Mouse (Mus musculus): ENCODE data around the gene H2-D1. TPM values are rescaled to one million over a fixed set of nuclear protein-coding genes. Genes with fewer than 3 reads are reported as not detected.

Gene H2-D1
- polyA plus RNA-seq, 1 experiment from 2014 or later, result 107 TPM

DNA sequence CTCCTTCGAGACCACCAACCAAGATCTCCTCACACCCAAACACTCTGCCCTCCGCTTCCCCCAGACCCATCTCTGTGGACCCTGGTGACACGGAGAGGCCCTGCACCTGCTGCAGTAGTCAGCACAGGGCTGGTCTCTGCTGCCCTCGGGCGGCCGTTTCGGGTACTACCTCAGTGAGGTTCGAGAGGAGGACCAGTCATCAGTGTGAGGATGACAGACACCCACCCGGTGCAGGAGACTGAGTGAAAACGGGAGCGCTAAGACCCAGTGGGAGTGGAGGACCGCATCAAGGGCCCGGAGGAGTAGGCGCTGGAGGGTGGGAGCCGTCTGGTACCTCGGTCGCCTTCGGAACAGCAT lies 26.2 kb upstream of the H2-D1 start:
- Histone ChIP-seq H3K36me3 (ENCODE audit: control insufficient read depth, insufficient read depth) (no peaks in the 10 kb centered on the region; the same call in 1 of the 2 replicates), H3K4me3 (ENCODE audit: low read depth, low read length) (peak overlapping the region; percentile 75), H3K4me2 (ENCODE audit: low read depth, low read length) (peak overlapping the region; percentile 90), H3K4me1 (ENCODE audit: control insufficient read depth, low read depth, low read length) (peaks cover 39% of the 10 kb centered on the region), H3K27ac (ENCODE audit: low read length) (peak overlapping the region; percentile 96), H3K9ac (ENCODE audit: low read depth, low read length) (peak overlapping the region; percentile 84), H3K27me3 (ENCODE audit: control insufficient read depth, insufficient read depth, low read depth, low read length) (no peaks in the 10 kb centered on the region), H3K9me3 (replicated peaks; ENCODE audit: control insufficient read depth, low read length) (no peaks in the 10 kb centered on the region)
- ATAC-seq (ENCODE audit: low read depth), result peak; percentile 69
- 1% methylated on average over 18 of the region's 18 CpGs for WGBS (ENCODE audit: insufficient replicate concordance)

DNA sequence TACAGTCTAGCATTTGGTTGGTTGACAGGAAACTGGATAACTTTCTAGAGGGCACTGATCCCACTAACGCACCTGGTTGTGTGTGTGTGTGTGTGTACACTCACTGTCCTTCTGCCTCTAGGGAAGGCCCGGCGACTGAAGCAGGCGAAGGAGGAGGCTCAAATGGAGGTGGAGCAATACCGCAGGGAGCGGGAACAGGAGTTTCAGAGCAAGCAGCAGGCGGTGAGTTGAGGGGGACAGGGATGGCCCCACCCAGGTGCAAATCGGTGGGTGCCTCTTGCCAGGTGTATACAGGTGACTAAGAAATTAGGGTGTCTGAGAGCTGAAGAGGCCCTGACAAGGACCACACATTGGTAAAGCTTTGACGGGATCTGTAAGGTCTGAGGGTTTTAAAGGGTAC lies 25.5 kb upstream of the H2-D1 start:
- H3K4me3 ChIP-seq (ENCODE audit: low read depth, low read length), result no peak overlapping the region
- H3K36me3 ChIP-seq (ENCODE audit: control insufficient read depth, insufficient read depth), result no peaks in the 10 kb centered on the region; the same call in 1 of the 2 replicates
- WGBS (ENCODE audit: insufficient replicate concordance), result 73% methylated on average over 9 of the region's 9 CpGs
- no peak for ATAC-seq (ENCODE audit: low read depth)
- peaks cover 37% of the 10 kb centered on the region for H3K4me1 ChIP-seq (ENCODE audit: control insufficient read depth, low read depth, low read length)
- no peak overlapping the region for H3K27ac ChIP-seq (ENCODE audit: low read length)
- H3K27me3 ChIP-seq (ENCODE audit: control insufficient read depth, insufficient read depth, low read depth, low read length), result no peaks in the 10 kb centered on the region
- H3K9me3 ChIP-seq (replicated peaks; ENCODE audit: control insufficient read depth, low read length), result no peaks in the 10 kb centered on the region
- H3K9ac ChIP-seq (ENCODE audit: low read depth, low read length), result no peak overlapping the region
- no peak overlapping the region for H3K4me2 ChIP-seq (ENCODE audit: low read depth, low read length)

DNA sequence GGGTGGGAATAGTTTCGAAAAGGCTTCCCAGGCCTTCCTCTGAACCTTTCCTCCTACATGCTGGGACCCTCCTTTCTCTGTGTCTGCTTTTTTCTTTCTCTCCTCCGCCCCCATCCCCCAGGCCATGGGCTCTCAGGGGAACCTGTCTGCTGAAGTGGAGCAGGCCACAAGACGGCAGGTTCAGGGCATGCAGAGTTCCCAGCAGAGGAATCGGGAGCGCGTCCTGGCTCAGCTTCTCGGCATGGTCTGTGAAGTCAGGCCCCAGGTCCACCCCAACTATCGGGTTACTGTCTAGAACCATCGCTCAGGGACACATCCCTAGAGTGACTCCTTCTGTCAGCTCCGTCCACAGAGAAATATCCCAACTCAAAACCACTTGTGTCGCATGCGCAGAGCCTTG lies 25.0 kb upstream of the H2-D1 start:
- ATAC-seq (ENCODE audit: low read depth), result no peak
- Histone ChIP-seq H3K4me2 (ENCODE audit: low read depth, low read length) (no peak overlapping the region), H3K4me3 (ENCODE audit: low read depth, low read length) (no peak overlapping the region), H3K27me3 (ENCODE audit: control insufficient read depth, insufficient read depth, low read depth, low read length) (no peaks in the 10 kb centered on the region), H3K9me3 (replicated peaks; ENCODE audit: control insufficient read depth, low read length) (no peaks in the 10 kb centered on the region), H3K27ac (ENCODE audit: low read length) (no peak overlapping the region), H3K4me1 (ENCODE audit: control insufficient read depth, low read depth, low read length) (peaks cover 33% of the 10 kb centered on the region), H3K9ac (ENCODE audit: low read depth, low read length) (no peak overlapping the region), H3K36me3 (ENCODE audit: control insufficient read depth, insufficient read depth) (no peaks in the 10 kb centered on the region; the same call in 1 of the 2 replicates)
- WGBS (ENCODE audit: insufficient replicate concordance), result 80% methylated on average over 12 of the region's 12 CpGs

DNA sequence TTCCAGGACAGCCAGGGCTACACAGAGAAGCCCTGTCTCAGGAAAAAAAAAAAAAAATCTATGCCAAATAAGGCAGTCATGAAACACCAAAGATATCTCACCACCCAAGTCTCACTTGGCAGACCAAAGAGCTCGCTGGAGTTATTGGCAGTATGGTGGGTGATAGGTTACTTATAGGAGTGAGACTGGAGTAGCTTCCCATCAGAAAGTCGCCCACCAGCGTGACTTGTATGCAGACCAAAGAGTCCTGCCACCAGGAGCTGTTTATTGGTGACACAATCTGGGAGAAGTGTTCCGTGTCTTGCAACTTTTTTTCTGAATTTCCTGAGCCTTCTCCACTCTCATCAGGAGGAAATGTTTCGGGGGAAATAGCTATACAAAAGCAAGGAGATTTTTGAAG lies 22.8 kb upstream of the H2-D1 start:
- peaks cover 15% of the 10 kb centered on the region for H3K36me3 ChIP-seq (ENCODE audit: control insufficient read depth, insufficient read depth)
- no peak overlapping the region for H3K9ac ChIP-seq (ENCODE audit: low read depth, low read length)
- ATAC-seq (ENCODE audit: low read depth), result no peak
- no peak overlapping the region for H3K27ac ChIP-seq (ENCODE audit: low read length)
- 59% methylated on average over 5 of the region's 5 CpGs for WGBS (ENCODE audit: insufficient replicate concordance)
- no peak overlapping the region for H3K4me3 ChIP-seq (ENCODE audit: low read depth, low read length)
- H3K4me1 ChIP-seq (ENCODE audit: control insufficient read depth, low read depth, low read length), result peaks cover 40% of the 10 kb centered on the region
- no peak overlapping the region for H3K4me2 ChIP-seq (ENCODE audit: low read depth, low read length)
- H3K27me3 ChIP-seq (ENCODE audit: control insufficient read depth, insufficient read depth, low read depth, low read length), result no peaks in the 10 kb centered on the region
- H3K9me3 ChIP-seq (replicated peaks; ENCODE audit: control insufficient read depth, low read length), result no peaks in the 10 kb centered on the region

- no peaks in the 10 kb centered on the region for H3K9me3 ChIP-seq (replicated peaks; ENCODE audit: control insufficient read depth, low read length)
- peak overlapping the region; percentile 94 for H3K4me3 ChIP-seq (ENCODE audit: low read depth, low read length)
- H3K4me2 ChIP-seq (ENCODE audit: low read depth, low read length), result peak overlapping the region; percentile 89
- whole genome bisulfite sequencing (ENCODE audit: insufficient replicate concordance), result 34% methylated on average over 12 of the region's 12 CpGs
- no peak for ATAC-seq (ENCODE audit: low read depth)
- peaks cover 25% of the 10 kb centered on the region for H3K36me3 ChIP-seq (ENCODE audit: control insufficient read depth, insufficient read depth)
- peaks cover 47% of the 10 kb centered on the region for H3K4me1 ChIP-seq (ENCODE audit: control insufficient read depth, low read depth, low read length)
- peak overlapping the region; percentile 90 for H3K27ac ChIP-seq (ENCODE audit: low read length)
- H3K27me3 ChIP-seq (ENCODE audit: control insufficient read depth, insufficient read depth, low read depth, low read length), result no peaks in the 10 kb centered on the region
- H3K9ac ChIP-seq (ENCODE audit: low read depth, low read length), result peak overlapping the region; percentile 94
Observed at GRCm38 (mm10) chr17:35240384-35241304, 21.9 kb upstream of the H2-D1 start.

- Histone ChIP-seq H3K4me3 (ENCODE audit: low read depth, low read length) (peak within 1 kb of the TSS; percentile 94), H3K4me1 (ENCODE audit: control insufficient read depth, low read depth, low read length) (peaks cover 44% of the 10 kb centered on the region), H3K4me2 (ENCODE audit: low read depth, low read length) (peak within 1 kb of the TSS; percentile 89), H3K36me3 (ENCODE audit: control insufficient read depth, insufficient read depth) (peaks cover 33% of the 10 kb centered on the region), H3K9me3 (replicated peaks; ENCODE audit: control insufficient read depth, low read length) (no peaks in the 10 kb centered on the region), H3K9ac (ENCODE audit: low read depth, low read length) (peak within 1 kb of the TSS; percentile 94), H3K27me3 (ENCODE audit: control insufficient read depth, insufficient read depth, low read depth, low read length) (no peaks in the 10 kb centered on the region), H3K27ac (ENCODE audit: low read length) (peak within 1 kb of the TSS; percentile 90)
- WGBS (ENCODE audit: insufficient replicate concordance), result under 1% methylated on average over 69 of the region's 69 CpGs
- ATAC-seq (ENCODE audit: low read depth), result peak; percentile 84
Observed at GRCm38 (mm10) chr17:35241305-35242014, 21.1 kb upstream of the H2-D1 start, which contains the start of gene Ddx39b. Gene Ddx39b (plus strand): TSS chr17:35241746.

GRCm38 (mm10) chr17:35242015-35242941 lies 20.3 kb upstream of the H2-D1 start:
- H3K4me2 ChIP-seq (ENCODE audit: low read depth, low read length), result peak overlapping the region; percentile 89
- no peaks in the 10 kb centered on the region for H3K27me3 ChIP-seq (ENCODE audit: control insufficient read depth, insufficient read depth, low read depth, low read length)
- H3K9me3 ChIP-seq (replicated peaks; ENCODE audit: control insufficient read depth, low read length), result no peaks in the 10 kb centered on the region
- peaks cover 42% of the 10 kb centered on the region for H3K4me1 ChIP-seq (ENCODE audit: control insufficient read depth, low read depth, low read length)
- under 1% methylated on average over 55 of the region's 55 CpGs for WGBS (ENCODE audit: insufficient replicate concordance)
- peak overlapping the region; percentile 94 for H3K4me3 ChIP-seq (ENCODE audit: low read depth, low read length)
- H3K36me3 ChIP-seq (ENCODE audit: control insufficient read depth, insufficient read depth), result peaks cover 41% of the 10 kb centered on the region
- H3K27ac ChIP-seq (ENCODE audit: low read length), result peak overlapping the region; percentile 90
- peak overlapping the region; percentile 94 for H3K9ac ChIP-seq (ENCODE audit: low read depth, low read length)
- peak; percentile 47 for ATAC-seq (ENCODE audit: low read depth)

DNA sequence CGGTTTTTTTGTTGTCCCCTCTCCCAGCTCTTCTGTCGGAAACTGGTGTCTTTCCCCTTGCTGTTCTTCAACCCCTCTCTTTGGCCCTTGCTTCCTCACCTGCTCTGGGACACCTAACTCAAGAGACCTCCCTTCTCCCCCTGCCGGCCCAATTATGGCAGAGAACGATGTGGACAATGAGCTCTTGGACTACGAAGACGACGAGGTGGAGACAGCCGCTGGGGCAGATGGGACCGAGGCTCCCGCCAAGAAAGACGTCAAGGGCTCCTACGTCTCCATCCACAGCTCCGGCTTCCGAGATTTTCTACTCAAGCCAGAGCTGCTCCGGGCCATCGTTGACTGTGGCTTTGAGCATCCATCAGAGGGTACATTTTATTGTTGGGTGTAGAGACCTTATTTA lies 19.4 kb upstream of the H2-D1 start:
- Histone ChIP-seq H3K27me3 (ENCODE audit: control insufficient read depth, insufficient read depth, low read depth, low read length) (no peaks in the 10 kb centered on the region), H3K4me1 (ENCODE audit: control insufficient read depth, low read depth, low read length) (peaks cover 42% of the 10 kb centered on the region), H3K9me3 (replicated peaks; ENCODE audit: control insufficient read depth, low read length) (no peaks in the 10 kb centered on the region), H3K9ac (ENCODE audit: low read depth, low read length) (peak overlapping the region; percentile 94), H3K4me2 (ENCODE audit: low read depth, low read length) (peak overlapping the region; percentile 89), H3K4me3 (ENCODE audit: low read depth, low read length) (peak overlapping the region; percentile 94), H3K36me3 (ENCODE audit: control insufficient read depth, insufficient read depth) (peaks cover 49% of the 10 kb centered on the region), H3K27ac (ENCODE audit: low read length) (peak overlapping the region; percentile 90)
- 7% methylated on average over 16 of the region's 16 CpGs for WGBS (ENCODE audit: insufficient replicate concordance)
- ATAC-seq (ENCODE audit: low read depth), result no peak

All from liver, embryonic 16.5 days (tissue).